Mouse (Mus musculus) adrenal gland (tissue): Measurements from ENCODE around the gene Nme7.

Experiments used
- intact Hi-C: fragments of 180-260 bp; cut with DNase I; formaldehyde crosslinking; loops from one replicate; pipeline ENCODE4 v1.15.1; 2025
- long read RNA-seq, 2 experiments: library from polyadenylated mRNA; unstranded; transcript quantifications; one replicate each; pipeline ENCODE4 v2.0.0; 2020; ENCODE audit warnings: borderline replicate concordance in 1 of 2; ENCODE audit not compliant: insufficient replicate concordance in 1 of 2

Gene Nme7
- long read RNA-seq, experiment 1, partial matches to known transcripts: 3 of 14 reads
- long read RNA-seq, experiment 1, other reads (novel, unspliced or antisense): 4 of 14 reads
- long read RNA-seq, experiment 2, partial matches to known transcripts: 4 of 17 reads
- long read RNA-seq, experiment 2, other reads (novel, unspliced or antisense): 8 of 17 reads

- intact Hi-C loops: no loop called here
Measured at GRCm38 (mm10) chr1:164303821-164304220, at the start of gene Nme7. Nme7 (plus strand) TSS chr1:164304121.

- intact Hi-C loops: no loop called here
Measured at GRCm38 (mm10) chr1:164254836-164255235, 49.1 kb upstream of the Nme7 start.

DNA sequence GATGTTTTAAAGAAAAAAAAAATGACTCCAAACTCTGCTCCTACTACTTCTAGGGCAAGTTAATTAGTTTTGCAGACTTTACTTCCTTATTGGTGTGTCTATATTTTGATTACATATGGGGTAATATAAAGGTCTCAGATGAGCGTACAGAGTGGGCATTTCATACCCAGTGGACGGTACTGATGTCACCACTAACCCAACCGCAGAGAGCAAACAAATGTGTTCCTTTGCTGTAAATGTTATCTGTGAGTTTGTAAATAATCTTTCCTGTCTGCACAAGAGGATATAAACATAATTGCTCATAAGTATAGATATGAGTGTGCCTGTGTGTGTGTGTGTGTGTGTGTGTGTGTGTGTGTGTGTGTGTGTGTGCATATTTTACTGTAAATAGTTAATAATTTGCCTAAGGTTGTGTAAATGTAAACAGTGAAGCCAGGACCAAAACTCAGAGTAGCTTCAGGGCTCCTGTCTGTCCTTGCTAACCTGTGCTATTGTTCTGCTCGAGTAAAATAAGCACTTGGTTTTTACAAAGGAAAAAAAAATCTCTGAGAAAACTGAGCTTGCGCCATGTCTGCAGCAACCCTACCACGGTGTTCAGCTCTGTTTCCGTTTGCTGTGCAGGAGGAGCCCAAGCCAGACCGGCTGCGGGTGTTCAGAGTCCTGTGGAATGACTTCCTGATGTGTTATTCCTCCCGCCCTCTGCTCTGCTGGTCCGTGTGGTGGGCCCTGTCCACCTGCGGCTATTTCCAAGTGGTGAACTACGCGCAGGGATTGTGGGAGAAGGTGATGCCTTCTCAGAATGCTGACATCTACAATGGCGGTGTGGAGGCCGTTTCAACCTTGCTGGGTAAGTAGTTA is 43.5 kb upstream of the Nme7 start:
- intact Hi-C loops: no loop called here

DNA sequence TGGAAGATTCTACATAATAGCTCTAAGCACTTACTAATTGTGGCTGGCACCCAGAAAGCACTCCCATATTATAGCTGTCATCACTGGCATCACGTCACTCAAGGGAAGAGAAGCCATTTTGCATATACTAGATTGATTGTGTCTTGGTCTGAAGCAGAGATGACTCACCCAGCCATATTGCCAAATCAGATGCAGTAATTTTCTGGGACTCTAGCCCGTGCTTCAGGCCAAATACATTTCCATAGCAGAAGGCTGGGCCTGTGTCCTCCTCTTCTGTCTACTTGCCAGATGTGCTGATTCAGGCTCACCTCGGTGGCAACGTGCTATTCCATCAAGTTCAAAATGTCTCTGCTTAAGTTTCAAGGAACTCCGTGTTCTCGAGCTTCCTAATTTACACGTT is 42.4 kb upstream of the Nme7 start:
- intact Hi-C loops: no loop called here

DNA sequence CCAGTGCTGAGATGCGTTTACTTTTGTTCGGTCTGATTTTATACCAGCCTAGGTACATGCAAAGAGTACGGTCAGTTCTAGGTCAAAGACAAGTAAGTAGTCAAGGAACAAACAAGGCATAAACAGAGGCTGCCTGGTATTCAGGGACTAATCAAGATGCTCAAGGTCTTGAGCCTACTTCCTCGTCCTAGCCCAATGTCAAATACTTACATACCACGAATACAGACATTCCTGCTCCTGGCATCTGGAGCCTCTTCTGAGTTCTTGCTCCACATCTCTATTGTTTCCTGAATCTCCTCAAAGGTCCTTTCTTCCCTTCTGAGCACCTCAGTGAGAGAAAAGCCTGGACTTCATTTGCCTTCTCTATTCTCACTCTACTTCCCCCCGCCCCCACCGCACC is 33.0 kb upstream of the Nme7 start:
- intact Hi-C loops: no loop called here

GRCm38 (mm10) chr1:164273659-164274058 is 30.3 kb upstream of the Nme7 start:
- intact Hi-C loops: no loop called here

GRCm38 (mm10) chr1:164275455-164275954 is 28.4 kb upstream of the Nme7 start, which contains the start of gene Ccdc181:
Ccdc181 (plus strand) TSS chr1:164275585.
- intact Hi-C loops: no loop called here

DNA sequence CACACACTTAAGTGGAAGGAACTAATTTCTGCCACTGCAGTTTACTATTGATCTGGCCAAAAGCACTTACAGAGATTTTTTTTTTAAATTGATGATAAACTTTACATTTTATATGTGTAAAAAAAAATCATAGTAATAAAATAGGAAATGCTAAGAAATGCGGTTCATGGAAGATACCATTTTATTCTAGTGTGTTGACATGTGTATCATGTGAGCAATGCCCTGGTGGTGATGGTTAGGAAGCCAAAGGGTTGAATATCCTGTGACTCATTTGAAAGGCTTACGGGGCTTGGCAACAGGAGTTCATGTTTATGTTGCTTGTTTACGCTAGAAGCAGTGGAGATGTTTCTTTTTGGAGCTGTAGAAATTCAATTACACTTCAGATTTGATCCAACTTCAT is 27.4 kb upstream of the Nme7 start:
- intact Hi-C loops: no loop called here

DNA sequence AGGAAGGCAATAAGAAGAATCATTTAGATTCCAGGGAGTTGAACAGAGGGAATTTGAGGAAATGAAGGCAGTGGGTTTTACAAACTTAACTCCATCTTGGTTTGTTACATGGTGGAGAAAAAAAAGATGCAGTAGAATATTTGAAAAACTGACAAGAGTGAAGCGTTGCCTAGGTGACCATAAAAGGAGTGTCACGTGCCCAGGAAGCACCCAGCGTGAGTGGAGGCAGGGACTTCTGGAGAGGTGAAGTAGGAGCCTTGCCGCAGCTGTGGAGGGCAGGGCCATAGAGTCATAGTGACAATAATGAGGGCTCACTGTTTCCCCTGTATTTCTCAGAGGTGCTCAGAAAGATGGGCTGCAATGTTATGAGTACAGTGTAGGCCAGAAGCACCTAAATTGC is 24.6 kb upstream of the Nme7 start:
- intact Hi-C loops: no loop called here

GRCm38 (mm10) chr1:164284007-164284406 is 19.9 kb upstream of the Nme7 start:
- intact Hi-C loops: no loop called here

GRCm38 (mm10) chr1:164287406-164287805 is 16.5 kb upstream of the Nme7 start:
- intact Hi-C loops: no loop called here

- intact Hi-C loops: no loop called here
Measured at GRCm38 (mm10) chr1:164292040-164292439, 11.9 kb upstream of the Nme7 start.

DNA sequence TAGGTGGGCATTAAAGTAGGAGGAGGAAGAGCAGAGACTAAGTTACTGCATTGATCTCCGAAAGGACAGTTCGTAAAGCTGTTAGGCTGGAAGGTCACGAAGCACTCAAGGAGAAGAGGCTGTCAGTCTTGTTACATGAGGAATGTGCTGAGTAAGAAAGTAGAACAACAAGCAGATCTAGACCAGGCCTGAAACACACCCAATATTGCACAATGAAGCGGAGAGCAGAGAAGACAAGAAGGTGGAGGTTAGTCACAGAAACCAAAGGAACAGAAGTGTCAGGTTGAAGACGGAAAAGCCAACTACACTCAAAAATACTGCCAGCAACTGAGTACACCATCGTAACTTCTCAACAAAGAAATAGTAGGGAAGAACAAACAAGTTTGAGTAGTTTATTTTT is 9.8 kb upstream of the Nme7 start:
- intact Hi-C loops: no loop called here

GRCm38 (mm10) chr1:164296473-164296872 is 7.4 kb upstream of the Nme7 start:
- intact Hi-C loops: no loop called here

GRCm38 (mm10) chr1:164301949-164302348 is 2.0 kb upstream of the Nme7 start:
- intact Hi-C loops: no loop called here

GRCm38 (mm10) chr1:164307124-164307751 is 3.3 kb downstream of the Nme7 start, which contains the start of gene Blzf1:
Blzf1 (minus strand) TSS chr1:164307489.
- intact Hi-C loops: no loop called here

- intact Hi-C loops: no loop called here
Measured at GRCm38 (mm10) chr1:164307922-164308321, 4.0 kb downstream of the Nme7 start.

GRCm38 (mm10) chr1:164314085-164314484 is 10.2 kb downstream of the Nme7 start:
- intact Hi-C loops: no loop called here

DNA sequence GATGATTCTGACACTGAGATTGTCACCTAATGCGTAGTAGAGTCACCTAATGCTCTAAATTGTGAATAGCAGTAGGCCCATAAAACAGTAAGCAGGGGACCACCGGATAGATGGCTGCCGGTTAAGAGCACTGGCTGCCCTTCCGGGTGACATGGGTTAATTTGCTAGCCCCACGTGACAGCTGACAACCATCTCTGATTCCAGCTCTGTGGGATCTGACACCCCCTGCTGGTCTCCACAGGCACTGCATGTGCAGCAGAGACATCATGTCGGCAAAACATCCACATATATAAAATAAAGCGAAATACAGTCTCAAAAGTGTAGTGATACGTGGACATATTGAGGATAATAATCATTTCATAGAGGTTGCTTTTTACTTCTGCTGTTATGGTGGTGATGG is 11.3 kb downstream of the Nme7 start:
- intact Hi-C loops: loop anchor here (5.0 kb wide), 2 partner anchors 722 to 807 kb away; no protein-coding TSS in a partner anchor

DNA sequence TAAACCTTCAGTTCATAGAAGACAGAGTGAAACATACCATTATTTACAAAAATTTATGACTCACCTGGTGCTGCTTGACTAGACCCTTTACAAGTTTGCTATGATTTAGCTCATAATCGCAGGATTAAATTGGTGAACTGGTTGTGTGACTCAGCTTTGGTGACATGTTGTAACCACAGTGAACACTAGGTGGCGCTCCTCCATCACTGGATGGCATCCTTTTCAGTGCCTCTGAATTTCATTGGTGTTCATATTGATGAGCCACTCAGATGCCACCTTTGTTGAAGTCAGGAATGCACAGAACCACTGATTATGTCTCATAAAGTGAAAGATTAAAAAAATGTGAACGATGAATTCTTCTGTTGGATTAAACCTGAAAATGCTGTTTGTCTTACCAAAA is 12.8 kb downstream of the Nme7 start:
- intact Hi-C loops: loop anchor here (5.0 kb wide), 2 partner anchors 721 to 806 kb away; no protein-coding TSS in a partner anchor

GRCm38 (mm10) chr1:164317261-164317660 is 13.3 kb downstream of the Nme7 start:
- intact Hi-C loops: loop anchor here (5.0 kb wide), 2 partner anchors 720 to 805 kb away; no protein-coding TSS in a partner anchor

DNA sequence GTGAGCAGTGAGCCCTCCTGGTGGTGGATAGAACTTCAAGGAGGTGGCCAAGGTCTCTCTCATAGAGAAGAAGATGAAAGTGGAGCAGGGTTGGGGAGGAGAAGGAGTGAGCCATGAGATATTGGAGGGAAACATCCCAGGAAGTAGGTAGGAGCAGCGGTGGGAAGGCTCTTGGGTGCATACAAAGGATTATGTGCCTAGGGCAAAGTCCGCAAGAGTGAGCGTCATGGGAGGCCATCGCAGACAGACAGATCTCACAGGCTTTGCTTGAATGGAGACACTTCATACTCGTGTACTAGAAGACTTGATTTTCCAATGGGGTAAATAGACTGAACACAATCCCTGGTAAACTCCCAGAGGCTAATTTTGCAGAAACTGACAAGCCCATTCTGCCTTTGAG is 14.6 kb downstream of the Nme7 start:
- intact Hi-C loops: loop anchor here (5.0 kb wide), 2 partner anchors 719 to 804 kb away; no protein-coding TSS in a partner anchor
